Mouse (Mus musculus): Measurements from ENCODE around the gene Tbxa2r. TPM values are rescaled to one million over a fixed set of nuclear protein-coding genes. Genes with fewer than 3 reads are reported as not detected.

Tbxa2r gene
- polyA plus RNA-seq, 2 experiments: 1.9 to 2.4 TPM

- DNase-seq (ENCODE audit: low read depth in 3 of 3, low spot score in 3 of 3): no peak
Measured at GRCm38 (mm10) chr10:81286586-81286985, 41.9 kb upstream of the Tbxa2r start.

GRCm38 (mm10) chr10:81287513-81288157 lies 40.9 kb upstream of the Tbxa2r start:
- H3K9ac ChIP-seq (replicated peaks): no peak overlapping the region
- ATAC-seq (ENCODE audit: insufficient read depth) (no peak), DNase-seq (ENCODE audit: low read depth in 3 of 3, low spot score in 3 of 3) (peak; percentile 49 to 62 (median 51))
- TF ChIP-seq CTCF (IDR thresholded peaks at IDR 0.05; ENCODE audit: low read depth) (peak; percentile 99), EP300 (IDR thresholded peaks at IDR 0.05; ENCODE audit: low read depth) (no peak)
- peaks cover 21% of the 10 kb centered on the region for H3K27me3 ChIP-seq (ENCODE audit: control insufficient read depth, insufficient read depth, low read length)
- peaks cover 10 to 20% of the 10 kb centered on the region in 2 experiments; a peak in 3 of 4 replicates for H3K4me1 ChIP-seq (replicated peaks; ENCODE audit: control insufficient read depth in 2 of 2, insufficient read depth in 2 of 2, low read length in 1 of 2)
- 57% methylated on average over 8 of the region's 8 CpGs for WGBS (ENCODE audit: insufficient replicate concordance)
- H3K36me3 ChIP-seq (replicated peaks; ENCODE audit: control insufficient read depth, insufficient read depth, low read depth): no peaks in the 10 kb centered on the region
- H3K4me3 ChIP-seq (ENCODE audit: insufficient read depth in 1 of 2, low read depth in 2 of 2, low read length in 2 of 2): no peak overlapping the region
- H3K27ac ChIP-seq: no peak overlapping the region
- H3K4me2 ChIP-seq (ENCODE audit: low read depth): no peak overlapping the region
- H3K9me3 ChIP-seq (ENCODE audit: control insufficient read depth, low read length): no peaks in the 10 kb centered on the region

More at GRCm38 (mm10) chr10:81286586-81286985, 41.9 kb upstream of the Tbxa2r start:
- no peaks in the 10 kb centered on the region for H3K9me3 ChIP-seq (ENCODE audit: control insufficient read depth, low read length)
- no peak overlapping the region for H3K9ac ChIP-seq (replicated peaks)
- peak overlapping the region; percentile 64 for H3K4me2 ChIP-seq (ENCODE audit: low read depth)
- H3K36me3 ChIP-seq (replicated peaks; ENCODE audit: control insufficient read depth, insufficient read depth, low read depth): no peaks in the 10 kb centered on the region
- ATAC-seq (ENCODE audit: insufficient read depth): no peak
- H3K4me3 ChIP-seq (ENCODE audit: insufficient read depth in 1 of 2, low read depth in 2 of 2, low read length in 2 of 2): no peak overlapping the region
- peaks cover 7 to 13% of the 10 kb centered on the region in 2 experiments; a peak in 2 of 4 replicates for H3K4me1 ChIP-seq (replicated peaks; ENCODE audit: control insufficient read depth in 2 of 2, insufficient read depth in 2 of 2, low read length in 1 of 2)
- H3K27me3 ChIP-seq (ENCODE audit: control insufficient read depth, insufficient read depth, low read length): peaks cover 21% of the 10 kb centered on the region
- TF ChIP-seq CTCF (IDR thresholded peaks at IDR 0.05; ENCODE audit: low read depth) (no peak), EP300 (IDR thresholded peaks at IDR 0.05; ENCODE audit: low read depth) (no peak)
- no peak overlapping the region for H3K27ac ChIP-seq
- WGBS (ENCODE audit: insufficient replicate concordance): 31% methylated on average over 6 of the region's 6 CpGs

- no peak overlapping the region for H3K4me2 ChIP-seq (ENCODE audit: low read depth)
- 21% methylated on average over 6 of the region's 6 CpGs for WGBS (ENCODE audit: insufficient replicate concordance)
- H3K4me1 ChIP-seq (replicated peaks; ENCODE audit: control insufficient read depth in 2 of 2, insufficient read depth in 2 of 2, low read length in 1 of 2): peaks cover 10 to 20% of the 10 kb centered on the region in 2 experiments; a peak in 3 of 4 replicates
- no peak for DNase-seq (ENCODE audit: low read depth in 3 of 3, low spot score in 3 of 3)
- no peak for ATAC-seq (ENCODE audit: insufficient read depth)
- no peak overlapping the region for H3K27ac ChIP-seq
- no peak overlapping the region for H3K4me3 ChIP-seq (ENCODE audit: insufficient read depth in 1 of 2, low read depth in 2 of 2, low read length in 2 of 2)
- H3K27me3 ChIP-seq (ENCODE audit: control insufficient read depth, insufficient read depth, low read length): peaks cover 21% of the 10 kb centered on the region
- TF ChIP-seq CTCF (IDR thresholded peaks at IDR 0.05; ENCODE audit: low read depth) (peak; percentile 80), EP300 (IDR thresholded peaks at IDR 0.05; ENCODE audit: low read depth) (no peak)
- no peaks in the 10 kb centered on the region for H3K9me3 ChIP-seq (ENCODE audit: control insufficient read depth, low read length)
- H3K9ac ChIP-seq (replicated peaks): no peak overlapping the region
- no peaks in the 10 kb centered on the region for H3K36me3 ChIP-seq (replicated peaks; ENCODE audit: control insufficient read depth, insufficient read depth, low read depth)
Measured at GRCm38 (mm10) chr10:81288601-81289000, 39.9 kb upstream of the Tbxa2r start.

GRCm38 (mm10) chr10:81289278-81289677 lies 39.3 kb upstream of the Tbxa2r start:
- Histone ChIP-seq H3K27ac (no peak overlapping the region), H3K36me3 (replicated peaks; ENCODE audit: control insufficient read depth, insufficient read depth, low read depth) (no peaks in the 10 kb centered on the region), H3K4me2 (ENCODE audit: low read depth) (no peak overlapping the region), H3K4me3 (ENCODE audit: insufficient read depth in 1 of 2, low read depth in 2 of 2, low read length in 2 of 2) (no peak overlapping the region), H3K9me3 (ENCODE audit: control insufficient read depth, low read length) (no peaks in the 10 kb centered on the region), H3K9ac (replicated peaks) (no peak overlapping the region), H3K4me1 (replicated peaks; ENCODE audit: control insufficient read depth in 2 of 2, insufficient read depth in 2 of 2, low read length in 1 of 2) (peaks cover 15 to 27% of the 10 kb centered on the region in 2 experiments), H3K27me3 (ENCODE audit: control insufficient read depth, insufficient read depth, low read length) (peaks cover 14% of the 10 kb centered on the region)
- 8% methylated on average over 7 of the region's 7 CpGs for WGBS (ENCODE audit: insufficient replicate concordance)
- no peak for TF ChIP-seq EP300 (IDR thresholded peaks at IDR 0.05; ENCODE audit: low read depth)
- TF ChIP-seq CTCF (IDR thresholded peaks at IDR 0.05; ENCODE audit: low read depth): peak; percentile 96
- ATAC-seq (ENCODE audit: insufficient read depth) (no peak), DNase-seq (ENCODE audit: low read depth in 3 of 3, low spot score in 3 of 3) (peak in 1 of 3 experiments; percentile 47)

GRCm38 (mm10) chr10:81289811-81290210 lies 38.7 kb upstream of the Tbxa2r start:
- H3K4me2 ChIP-seq (ENCODE audit: low read depth): no peak overlapping the region
- H3K27ac ChIP-seq: no peak overlapping the region
- TF ChIP-seq CTCF (IDR thresholded peaks at IDR 0.05; ENCODE audit: low read depth) (no peak), EP300 (IDR thresholded peaks at IDR 0.05; ENCODE audit: low read depth) (no peak)
- no peaks in the 10 kb centered on the region for H3K9me3 ChIP-seq (ENCODE audit: control insufficient read depth, low read length)
- no peak overlapping the region for H3K9ac ChIP-seq (replicated peaks)
- peaks cover 19 to 32% of the 10 kb centered on the region in 2 experiments for H3K4me1 ChIP-seq (replicated peaks; ENCODE audit: control insufficient read depth in 2 of 2, insufficient read depth in 2 of 2, low read length in 1 of 2)
- H3K36me3 ChIP-seq (replicated peaks; ENCODE audit: control insufficient read depth, insufficient read depth, low read depth): no peaks in the 10 kb centered on the region
- ATAC-seq (ENCODE audit: insufficient read depth) (no peak), DNase-seq (ENCODE audit: low read depth in 3 of 3, low spot score in 3 of 3) (no peak)
- H3K27me3 ChIP-seq (ENCODE audit: control insufficient read depth, insufficient read depth, low read length): peaks cover 9% of the 10 kb centered on the region
- H3K4me3 ChIP-seq (ENCODE audit: insufficient read depth in 1 of 2, low read depth in 2 of 2, low read length in 2 of 2): no peak overlapping the region
- 59% methylated on average over 14 of the region's 14 CpGs for WGBS (ENCODE audit: insufficient replicate concordance)
